Mouse (Mus musculus) heart, embryonic 12.5 days (tissue): ENCODE measurements around the gene Phc1. TPM values are rescaled to one million over a fixed set of nuclear protein-coding genes. Genes with fewer than 3 reads are reported as not detected.
"Not testable (repeated sequence)": the region's sequence is repeated elsewhere in the genome, so short reads cannot be mapped to it uniquely, and the experiment has no call there.

Experiments
- ATAC-seq: fragments of 200-750 bp; cut with Nextera tagmentation; 2 replicates; pipeline ENCODE4 v1.8.0; 2017; ENCODE audit warnings: moderate TSS enrichment, moderate library complexity; ENCODE audit not compliant: insufficient number of reproducible peaks, low FRiP score
- H3K27ac ChIP-seq: fragments of 300-500 bp; sonication (generic); 2 replicates; pipeline ENCODE4 v1.5.1; 2016; ENCODE audit warnings: mild to moderate bottlenecking, moderate library complexity; ENCODE audit not compliant: poor library complexity, severe bottlenecking
- H3K27me3 ChIP-seq: fragments of 300-500 bp; sonication (generic); replicated peaks from 2 replicates; pipeline ENCODE4 v1.6.1; 2016; ENCODE audit warnings: mild to moderate bottlenecking, moderate library complexity
- H3K36me3 ChIP-seq: fragments of 300-500 bp; sonication (generic); 2 replicates; pipeline ENCODE4 v1.6.1; 2016; ENCODE audit warnings: mild to moderate bottlenecking, moderate library complexity
- H3K4me1 ChIP-seq: fragments of 300-500 bp; sonication (generic); replicated peaks from 2 replicates; pipeline ENCODE4 v1.6.1; 2016; ENCODE audit warnings: mild to moderate bottlenecking
- H3K4me2 ChIP-seq: fragments of 300-500 bp; sonication (generic); 2 replicates; pipeline ENCODE4 v1.6.1; 2016; ENCODE audit warnings: mild to moderate bottlenecking, moderate library complexity
- H3K4me3 ChIP-seq: fragments of 300-500 bp; sonication (generic); 2 replicates; pipeline ENCODE4 v1.5.1; 2016; ENCODE audit warnings: mild to moderate bottlenecking
- H3K9ac ChIP-seq: fragments of 300-500 bp; sonication (generic); 2 replicates; pipeline ENCODE4 v1.6.1; 2016; ENCODE audit warnings: mild to moderate bottlenecking, moderate library complexity
- H3K9me3 ChIP-seq: fragments of 300-500 bp; sonication (generic); replicated peaks from 2 replicates; pipeline ENCODE4 v1.6.1; 2016; ENCODE audit warnings: mild to moderate bottlenecking, moderate library complexity
- WGBS: fragments of 180-500 bp; shearing (Covaris S2); methylation state at CpG from one replicate; pipeline ENCODE4 v1.1.7; 2016; 5-methylcytosine and 5-hydroxymethylcytosine counted together
- polyA plus RNA-seq: library from polyadenylated mRNA; unstranded; fragments of >200 nt; fragmentation: Nextera tagmentation; extraction: Ambion mirVana; gene quantifications from 2 replicates; pipeline ENCODE4 v1.2.1, GENCODE M21; 2016

Phc1 gene
- polyA plus RNA-seq, 1 experiment from 2014 or later = 13.7 TPM

GRCm38 (mm10) chr6:122357089-122357488, 16.7 kb upstream of the Phc1 start:
- Histone ChIP-seq H3K36me3 (no peaks in the 10 kb centered on the region), H3K4me2 (no peak overlapping the region), H3K9me3 (no peaks in the 10 kb centered on the region), H3K9ac (no peak overlapping the region), H3K27me3 (no peaks in the 10 kb centered on the region), H3K4me3 (no peak overlapping the region), H3K4me1 (no peaks in the 10 kb centered on the region), H3K27ac (no peak overlapping the region)
- no peak for ATAC-seq
- 83% methylated on average over 1 of the region's 1 CpGs for WGBS

GRCm38 (mm10) chr6:122355909-122356308, 15.5 kb upstream of the Phc1 start:
- Histone ChIP-seq H3K9me3 (no peaks in the 10 kb centered on the region), H3K4me3 (no peak overlapping the region), H3K9ac (no peak overlapping the region), H3K27me3 (no peaks in the 10 kb centered on the region), H3K4me2 (no peak overlapping the region), H3K4me1 (no peaks in the 10 kb centered on the region), H3K27ac (no peak overlapping the region), H3K36me3 (no peaks in the 10 kb centered on the region)
- 50% methylated on average over 9 of the region's 9 CpGs for WGBS
- no peak for ATAC-seq

GRCm38 (mm10) chr6:122347326-122347725, 7.0 kb upstream of the Phc1 start:
- not testable (repeated sequence) for H3K36me3 ChIP-seq, H3K4me2 ChIP-seq, H3K9me3 ChIP-seq, H3K9ac ChIP-seq, H3K27ac ChIP-seq, ATAC-seq, H3K27me3 ChIP-seq, H3K4me3 ChIP-seq
- 62% methylated on average over 1 of the region's 1 CpGs for WGBS
- peaks cover 33% of the 10 kb centered on the region for H3K4me1 ChIP-seq

GRCm38 (mm10) chr6:122346399-122346798, 6.0 kb upstream of the Phc1 start:
- no peak for ATAC-seq
- Histone ChIP-seq H3K36me3 (no peaks in the 10 kb centered on the region), H3K27ac (no peak overlapping the region), H3K4me3 (no peak overlapping the region), H3K9me3 (no peaks in the 10 kb centered on the region), H3K4me2 (no peak overlapping the region), H3K4me1 (peaks cover 33% of the 10 kb centered on the region), H3K27me3 (no peaks in the 10 kb centered on the region), H3K9ac (no peak overlapping the region)
- WGBS = 81% methylated on average over 7 of the region's 7 CpGs

- no peak overlapping the region for H3K9ac ChIP-seq
- peak overlapping the region; percentile 71 for H3K27ac ChIP-seq
- peak; percentile 69 for ATAC-seq
- no peaks in the 10 kb centered on the region for H3K27me3 ChIP-seq
- no peak overlapping the region for H3K4me2 ChIP-seq
- no peak overlapping the region for H3K4me3 ChIP-seq
- H3K36me3 ChIP-seq = no peaks in the 10 kb centered on the region
- 24% methylated on average over 6 of the region's 6 CpGs for WGBS
- peaks cover 36% of the 10 kb centered on the region for H3K4me1 ChIP-seq
- no peaks in the 10 kb centered on the region for H3K9me3 ChIP-seq
These were observed 5.4 kb upstream of the Phc1 start for GRCm38 (mm10) chr6:122345731-122346130.

- no peaks in the 10 kb centered on the region for H3K9me3 ChIP-seq
- H3K27me3 ChIP-seq = no peaks in the 10 kb centered on the region
- H3K27ac ChIP-seq = 0 out of 2 replicates have a peak overlapping the region, but pooled peaks have one; percentile 30
- no peak for ATAC-seq
- no peak overlapping the region for H3K9ac ChIP-seq
- WGBS = 49% methylated on average over 9 of the region's 9 CpGs
- H3K36me3 ChIP-seq = no peaks in the 10 kb centered on the region
- peaks cover 36% of the 10 kb centered on the region for H3K4me1 ChIP-seq
- H3K4me3 ChIP-seq = no peak overlapping the region
- no peak overlapping the region for H3K4me2 ChIP-seq
These were observed 4.2 kb upstream of the Phc1 start for GRCm38 (mm10) chr6:122344386-122345116.

GRCm38 (mm10) chr6:122343719-122344118, 3.4 kb upstream of the Phc1 start:
- Histone ChIP-seq H3K9ac (no peak overlapping the region), H3K4me2 (peak overlapping the region; percentile 24; the same call in 1 of the 2 replicates), H3K36me3 (no peaks in the 10 kb centered on the region), H3K27me3 (no peaks in the 10 kb centered on the region), H3K4me1 (peaks cover 38% of the 10 kb centered on the region), H3K4me3 (no peak overlapping the region), H3K9me3 (no peaks in the 10 kb centered on the region), H3K27ac (no peak overlapping the region)
- WGBS = 15% methylated on average over 10 of the region's 10 CpGs
- no peak for ATAC-seq

GRCm38 (mm10) chr6:122342125-122342524, 1.8 kb upstream of the Phc1 start:
- 27% methylated on average over 5 of the region's 5 CpGs for WGBS
- Histone ChIP-seq H3K36me3 (no peaks in the 10 kb centered on the region), H3K4me1 (peaks cover 50% of the 10 kb centered on the region), H3K27ac (no peak overlapping the region), H3K9me3 (no peaks in the 10 kb centered on the region), H3K4me2 (no peak overlapping the region), H3K27me3 (no peaks in the 10 kb centered on the region), H3K4me3 (no peak overlapping the region), H3K9ac (no peak overlapping the region)
- ATAC-seq = no peak

- Histone ChIP-seq H3K4me3 (no peak overlapping the region), H3K27me3 (no peaks in the 10 kb centered on the region), H3K9me3 (no peaks in the 10 kb centered on the region), H3K4me1 (peaks cover 49% of the 10 kb centered on the region), H3K27ac (peak overlapping the region; percentile 93; the same call in 1 of the 2 replicates), H3K9ac (no peak overlapping the region), H3K4me2 (peak overlapping the region; percentile 72; the same call in 1 of the 2 replicates), H3K36me3 (peaks cover 5% of the 10 kb centered on the region)
- WGBS = 54% methylated on average over 7 of the region's 7 CpGs
- ATAC-seq = no peak
These were observed 863 bp upstream of the Phc1 start for GRCm38 (mm10) chr6:122341038-122341810.

GRCm38 (mm10) chr6:122339648-122340341, 566 bp downstream of the Phc1 start:
- peak; percentile 93 for ATAC-seq
- Histone ChIP-seq H3K4me1 (peaks cover 36% of the 10 kb centered on the region), H3K27me3 (no peaks in the 10 kb centered on the region), H3K27ac (peak overlapping the region; percentile 93), H3K9me3 (no peaks in the 10 kb centered on the region), H3K36me3 (peaks cover 11% of the 10 kb centered on the region), H3K4me2 (peak overlapping the region; percentile 72), H3K4me3 (peak overlapping the region; percentile 76), H3K9ac (peak overlapping the region; percentile 88)
- 0% methylated on average over 43 of the region's 71 CpGs for WGBS
